Mouse (Mus musculus): ENCODE measurements around the gene Gm21958. TPM values are rescaled to one million over a fixed set of nuclear protein-coding genes. Genes with fewer than 3 reads are reported as not detected.
"Not testable (repeated sequence)": the region's sequence is repeated elsewhere in the genome, so short reads cannot be mapped to it uniquely, and the experiment has no call there.

Gene Gm21958
- total RNA-seq, 2 experiments from 2014 or later: not detected

DNA sequence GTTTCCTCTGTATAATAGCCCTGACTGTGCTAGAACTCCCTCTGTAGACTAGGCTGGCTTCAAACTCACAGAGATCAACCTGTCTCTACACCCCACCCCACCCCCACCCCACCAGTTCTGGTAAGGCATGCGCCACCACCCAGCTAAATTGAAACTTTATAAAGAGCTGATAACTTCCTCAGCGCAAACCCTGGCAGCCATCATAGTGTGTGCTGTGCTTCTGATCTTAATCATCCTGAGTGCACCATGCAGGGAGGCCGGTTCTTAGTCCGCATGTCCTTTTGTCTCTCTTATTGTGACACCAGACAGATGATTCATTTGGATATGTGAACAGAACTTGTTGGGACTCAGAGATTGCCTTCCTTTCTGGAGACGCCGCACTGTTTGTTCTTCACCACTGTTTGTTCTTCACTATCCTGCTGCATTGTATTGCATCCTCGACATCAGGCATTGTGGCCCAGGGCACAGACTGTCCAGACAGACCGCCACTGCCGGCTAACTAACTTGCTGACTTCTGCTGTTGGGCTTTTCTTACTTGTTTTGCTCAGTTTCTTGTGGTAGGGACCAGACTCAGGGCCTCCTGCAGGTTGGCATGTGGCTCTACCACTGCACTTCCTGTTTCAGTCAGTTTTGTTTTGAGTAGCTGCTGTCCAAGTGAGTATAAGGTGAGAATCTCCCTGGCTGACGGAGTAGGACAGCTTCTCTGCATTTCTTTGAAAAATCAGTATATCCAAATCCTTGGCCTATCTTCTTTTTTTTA is 9.8 kb upstream of the Gm21958 start:
- ATAC-seq (replicated peaks; ENCODE audit: poor library complexity): peak; percentile 91

GRCm38 (mm10) chr3:54718947-54719346 is 4.8 kb upstream of the Gm21958 start:
- peak; percentile 79 for ATAC-seq (replicated peaks; ENCODE audit: poor library complexity)

GRCm38 (mm10) chr3:54717348-54717747 is 3.2 kb upstream of the Gm21958 start:
- ATAC-seq (replicated peaks; ENCODE audit: poor library complexity): no peak

GRCm38 (mm10) chr3:54715461-54715860 is 1.3 kb upstream of the Gm21958 start:
- ATAC-seq (replicated peaks; ENCODE audit: poor library complexity): no peak

GRCm38 (mm10) chr3:54708972-54709371 is 5.2 kb downstream of the Gm21958 start:
- ATAC-seq (replicated peaks; ENCODE audit: poor library complexity): peak; percentile 94

DNA sequence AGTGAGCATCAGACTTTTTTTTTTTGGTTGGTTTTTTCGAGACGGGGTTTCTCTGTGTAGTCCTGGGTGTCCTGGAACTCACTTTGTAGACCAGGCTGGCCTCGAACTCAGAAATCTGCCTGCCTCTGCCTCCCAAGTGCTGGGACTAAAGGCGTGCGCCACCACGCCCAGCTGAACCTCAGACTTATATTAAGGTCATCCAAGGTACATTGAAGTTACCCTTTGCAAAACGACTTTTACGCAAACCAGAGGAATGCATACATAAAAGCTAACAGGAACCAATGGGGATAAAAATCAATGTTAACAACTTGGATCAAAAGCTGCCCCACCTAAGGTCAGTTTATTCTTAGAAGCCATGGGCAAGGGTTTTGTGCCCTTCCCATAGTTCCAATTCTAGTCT is 10.0 kb downstream of the Gm21958 start:
- ATAC-seq (replicated peaks; ENCODE audit: poor library complexity): not testable (repeated sequence)

GRCm38 (mm10) chr3:54699759-54700301 is 14.3 kb downstream of the Gm21958 start:
- no peak for ATAC-seq (replicated peaks; ENCODE audit: poor library complexity)

GRCm38 (mm10) chr3:54693056-54693415 is 21.1 kb downstream of the Gm21958 start:
- ATAC-seq (replicated peaks; ENCODE audit: poor library complexity): peak; percentile 26

- peak; percentile 95 for ATAC-seq (replicated peaks; ENCODE audit: poor library complexity)
Measured at GRCm38 (mm10) chr3:54692202-54693055, 21.7 kb downstream of the Gm21958 start, which contains the start of gene Supt20. Gene Supt20 (plus strand): TSS chr3:54692807.

- ATAC-seq (replicated peaks; ENCODE audit: poor library complexity): 0 out of 2 replicates have a peak, but pooled peaks have one; percentile 27
Measured at GRCm38 (mm10) chr3:54689091-54689490, 25.1 kb downstream of the Gm21958 start.

DNA sequence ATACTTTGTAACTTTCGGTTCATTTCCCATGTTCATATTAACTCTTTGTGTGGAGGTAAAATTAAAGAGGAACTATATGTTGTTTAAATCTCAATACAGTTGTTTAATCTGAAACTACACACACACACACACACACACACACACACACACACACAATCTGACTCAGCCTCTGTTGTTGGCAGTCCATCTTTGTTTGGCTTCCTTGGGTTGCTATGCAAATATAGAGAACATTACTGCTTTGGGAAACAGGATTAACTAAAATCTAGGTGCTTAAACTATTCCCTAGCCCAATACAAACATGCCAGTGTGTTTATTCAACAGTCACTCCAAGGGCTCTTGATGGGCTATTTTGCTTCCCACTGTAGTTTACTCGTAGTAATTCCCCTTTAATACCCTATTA is 26.9 kb downstream of the Gm21958 start:
- no peak for ATAC-seq (replicated peaks; ENCODE audit: poor library complexity)

GRCm38 (mm10) chr3:54685202-54685601 is 29.0 kb downstream of the Gm21958 start:
- ATAC-seq (replicated peaks; ENCODE audit: poor library complexity): no peak

- ATAC-seq (replicated peaks; ENCODE audit: poor library complexity): peak; percentile 91
Measured at GRCm38 (mm10) chr3:54681310-54682204, 32.6 kb downstream of the Gm21958 start.

GRCm38 (mm10) chr3:54676818-54677217 is 37.3 kb downstream of the Gm21958 start:
- ATAC-seq (replicated peaks; ENCODE audit: poor library complexity): no peak

DNA sequence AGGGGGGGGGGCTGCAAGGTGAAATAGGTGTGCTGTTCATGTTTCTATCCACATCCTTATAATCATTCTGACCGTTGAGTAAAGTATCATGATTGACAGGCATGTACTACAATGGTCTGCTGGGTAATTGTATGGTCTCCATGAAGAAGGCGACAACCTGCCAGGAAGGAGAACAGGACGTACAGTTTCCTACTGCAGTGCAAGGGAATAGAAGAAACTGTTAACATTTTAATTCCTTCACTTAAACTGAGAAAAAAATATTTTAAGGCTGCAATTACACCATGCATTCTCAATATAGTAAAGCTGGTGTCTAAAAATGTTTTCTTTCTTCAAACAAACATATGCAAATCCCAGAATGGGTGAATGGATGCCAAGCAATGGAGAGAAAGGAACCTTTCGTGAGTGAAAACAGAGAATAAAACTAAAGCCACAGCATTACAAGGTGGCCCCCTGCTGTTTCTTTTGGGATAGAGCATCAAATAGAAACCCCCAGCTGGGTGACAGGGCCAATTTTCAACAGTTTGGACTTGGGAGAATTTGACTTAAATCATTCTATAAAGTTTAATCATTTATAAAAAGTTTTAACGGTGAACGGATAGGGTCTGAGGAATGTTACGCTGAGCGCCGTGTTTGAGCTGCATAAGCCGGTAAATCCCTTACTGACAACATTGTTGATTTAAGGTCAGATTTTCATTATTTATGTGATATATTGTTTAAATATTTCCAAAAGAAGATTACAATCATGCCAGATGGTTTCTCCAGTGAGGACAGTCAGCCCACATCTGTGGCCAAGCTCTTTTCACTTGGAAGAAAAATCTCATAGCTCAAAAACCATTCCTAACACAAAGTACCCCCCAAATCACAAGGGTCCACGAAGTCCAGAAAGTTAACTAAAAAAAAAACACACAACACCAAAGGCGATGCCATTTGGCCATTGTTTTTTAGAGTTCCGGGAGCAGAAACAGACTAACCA is 41.3 kb downstream of the Gm21958 start:
- peak; percentile 72 for ATAC-seq (replicated peaks; ENCODE audit: poor library complexity)

DNA sequence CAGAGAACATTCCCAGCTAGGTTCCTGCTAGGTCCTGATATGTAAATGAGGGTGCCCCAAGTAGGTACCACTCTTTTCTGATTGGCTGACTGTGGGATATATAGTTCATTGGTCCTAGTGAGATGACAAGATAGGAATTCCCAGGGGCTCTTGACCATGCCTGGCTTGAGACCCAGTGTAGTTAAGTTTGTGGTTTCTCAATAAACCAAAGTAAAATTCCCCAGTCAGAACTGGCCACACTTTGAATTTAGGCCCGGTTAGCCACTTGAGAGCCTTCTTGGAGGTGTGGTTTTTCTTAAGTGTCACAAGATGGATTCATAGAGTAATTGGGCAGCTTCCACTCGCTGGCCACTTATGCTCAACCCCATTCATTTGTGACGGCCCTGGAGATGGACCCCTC is 42.0 kb downstream of the Gm21958 start:
- ATAC-seq (replicated peaks; ENCODE audit: poor library complexity): no peak

- ATAC-seq (replicated peaks; ENCODE audit: poor library complexity): peak; percentile 76
Measured at GRCm38 (mm10) chr3:54669559-54669958, 44.6 kb downstream of the Gm21958 start.

GRCm38 (mm10) chr3:54668722-54669121 is 45.4 kb downstream of the Gm21958 start:
- ATAC-seq (replicated peaks; ENCODE audit: poor library complexity): peak; percentile 67

DNA sequence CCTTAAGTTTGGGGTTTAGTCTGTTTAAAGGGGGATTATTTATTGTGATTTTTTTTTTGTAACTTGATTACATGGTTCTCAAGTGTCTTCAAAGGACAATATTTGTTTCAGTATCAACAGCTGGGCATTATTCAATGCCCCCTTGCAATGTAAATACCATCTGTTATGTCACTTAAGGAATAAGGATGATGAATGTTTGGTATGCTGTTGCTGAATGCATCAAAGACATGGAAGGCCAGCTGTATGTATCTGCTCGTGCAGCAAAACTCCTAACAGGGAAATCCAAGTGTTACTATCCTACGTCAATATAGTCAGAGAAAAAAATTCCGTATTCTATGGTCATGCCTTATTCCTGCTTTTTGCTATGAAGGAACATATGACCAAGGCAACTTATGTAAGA is 46.0 kb downstream of the Gm21958 start:
- no peak for ATAC-seq (replicated peaks; ENCODE audit: poor library complexity)

All from megakaryocyte progenitor cell, adult 5-6 weeks (primary cell).